Mouse (Mus musculus): ENCODE measurements around the gene Tmem259.

- TF ChIP-seq POLR2A (IDR thresholded peaks at IDR 0.05; ENCODE audit: insufficient read depth, low read depth, low read length) (0 out of 2 replicates have a peak, but pooled peaks have one; percentile 15), CTCF (IDR thresholded peaks at IDR 0.05; ENCODE audit: insufficient read depth, low read depth, low read length) (no peak)
These were observed 1.5 kb upstream of the Tmem259 start for GRCm38 (mm10) chr10:79985334-79986231.

Data from olfactory bulb, adult 2 months (tissue).